Mouse (Mus musculus) left cerebral cortex, adult 8-10 months (tissue): ENCODE data around the gene Fam219a. TPM values are rescaled to one million over a fixed set of nuclear protein-coding genes. Genes with fewer than 3 reads are reported as not detected.
A peak's percentile ranks its signal among the peaks of the same experiment; 100 is the strongest.

Experiments
- DNase-seq, 2 experiments: peaks; one replicate each; pipeline ENCODE4 v3.0.0; 2022; ENCODE audit warnings: low spot score in 2 of 2
- total RNA-seq, 4 experiments: library from RNA; stranded (reverse); gene quantifications; 2 replicates each; pipeline ENCODE4 v1.2.4; 2022

The Fam219a gene
- total RNA-seq, 4 experiments from 2014 or later, result 201 to 205 (median 202) TPM

GRCm38 (mm10) chr4:41554994-41555663 is 14.2 kb downstream of the Fam219a start:
- no peak for DNase-seq

GRCm38 (mm10) chr4:41553116-41553515 is 16.2 kb downstream of the Fam219a start:
- DNase-seq, result no peak

- DNase-seq, result peak; percentile 51 to 73
Observed at GRCm38 (mm10) chr4:41552529-41552928, 16.8 kb downstream of the Fam219a start.

DNA sequence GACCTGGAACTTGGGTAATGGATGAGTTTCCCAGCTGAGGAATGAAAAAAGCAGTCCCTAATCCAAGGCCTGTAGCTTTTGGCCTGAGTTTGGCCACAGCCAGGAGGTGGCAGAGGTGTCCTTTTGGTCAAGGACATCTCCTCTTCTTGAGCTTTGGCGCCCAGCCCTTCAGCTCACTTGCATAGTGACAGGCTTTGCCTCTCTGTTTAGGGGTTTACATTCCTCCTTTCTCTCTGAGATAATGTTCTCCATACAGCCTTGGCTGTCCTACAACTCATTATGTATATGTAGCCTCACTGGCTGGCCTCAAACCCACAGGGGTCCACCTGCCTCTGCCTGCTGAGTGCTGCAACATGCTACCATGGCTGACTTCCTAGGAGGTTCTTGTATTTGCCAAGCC is 22.3 kb downstream of the Fam219a start:
- DNase-seq, result no peak

- DNase-seq, result peak in 1 of 2 experiments; percentile 32
Observed at GRCm38 (mm10) chr4:41545985-41546384, 23.4 kb downstream of the Fam219a start.

- no peak for DNase-seq
Observed at GRCm38 (mm10) chr4:41542136-41542535, 27.2 kb downstream of the Fam219a start.

DNA sequence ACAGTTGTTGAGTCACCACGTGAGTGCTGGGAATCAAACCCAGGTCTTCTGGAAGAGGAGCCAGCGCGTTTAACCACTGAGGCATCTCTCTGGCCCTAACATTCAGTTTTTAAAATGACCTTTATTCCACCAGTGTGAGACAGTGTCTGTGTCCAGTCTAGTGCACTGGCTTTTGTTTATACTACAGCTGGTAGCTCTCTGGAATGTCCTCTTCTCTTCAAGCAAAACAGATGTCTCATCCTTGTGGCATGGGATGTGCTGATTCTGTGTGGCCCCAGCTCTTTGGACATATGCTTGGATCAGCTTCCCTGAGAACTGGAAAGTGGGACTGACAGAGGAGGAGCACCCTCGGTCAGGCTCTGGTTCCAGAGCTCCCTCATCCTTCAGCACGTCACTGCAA is 34.5 kb downstream of the Fam219a start:
- DNase-seq, result no peak

- DNase-seq, result no peak
Observed at GRCm38 (mm10) chr4:41532420-41532819, 36.9 kb downstream of the Fam219a start.

- no peak for DNase-seq
Observed at GRCm38 (mm10) chr4:41527996-41528395, 41.3 kb downstream of the Fam219a start.

GRCm38 (mm10) chr4:41527076-41527475 is 42.3 kb downstream of the Fam219a start:
- no peak for DNase-seq

- no peak for DNase-seq
Observed at GRCm38 (mm10) chr4:41526553-41526952, 42.8 kb downstream of the Fam219a start.

- no peak for DNase-seq
Observed at GRCm38 (mm10) chr4:41524829-41525228, 44.5 kb downstream of the Fam219a start.

DNA sequence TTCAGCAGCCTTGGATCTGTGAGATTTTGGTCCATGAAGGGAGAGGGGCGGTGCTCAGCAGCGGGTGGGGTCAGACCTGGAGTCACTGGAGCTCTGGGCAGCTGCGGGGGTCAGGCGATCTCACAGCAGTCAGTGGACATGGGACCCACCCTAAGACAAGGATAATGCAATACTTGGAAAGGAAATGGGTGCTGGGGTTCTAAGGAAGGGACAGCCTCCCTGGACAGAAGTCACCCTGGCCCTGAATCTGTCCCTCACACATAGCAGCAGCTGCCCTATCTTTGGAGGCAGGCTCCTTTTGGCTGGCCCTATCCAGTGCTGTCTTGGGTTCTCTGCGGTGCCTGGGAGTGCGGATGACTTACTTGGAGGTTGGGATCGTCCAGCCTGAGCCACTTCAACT is 45.5 kb downstream of the Fam219a start:
- no peak for DNase-seq

DNA sequence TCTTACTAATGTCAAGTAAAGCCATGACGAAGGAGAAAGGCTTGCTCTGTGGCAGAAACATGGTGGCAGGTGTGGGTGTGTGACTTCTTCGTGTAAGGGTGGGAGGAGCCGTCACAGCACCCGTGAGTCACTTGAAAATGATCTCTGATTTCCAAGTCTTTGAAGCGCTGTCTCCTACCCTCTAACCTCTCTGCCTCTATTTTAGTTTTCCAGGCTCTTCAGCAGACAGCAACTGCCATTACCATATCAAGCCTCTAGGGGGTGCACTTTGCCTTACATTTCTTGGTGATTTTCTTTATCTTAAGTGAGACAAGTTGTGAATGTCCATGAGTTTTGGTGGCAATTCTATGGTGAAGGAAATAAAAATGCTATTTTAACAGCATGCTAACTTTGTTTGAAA is 46.5 kb downstream of the Fam219a start:
- no peak for DNase-seq

- no peak for DNase-seq
Observed at GRCm38 (mm10) chr4:41522136-41522535, 47.2 kb downstream of the Fam219a start.

GRCm38 (mm10) chr4:41520641-41521040 is 48.7 kb downstream of the Fam219a start:
- DNase-seq, result no peak

DNA sequence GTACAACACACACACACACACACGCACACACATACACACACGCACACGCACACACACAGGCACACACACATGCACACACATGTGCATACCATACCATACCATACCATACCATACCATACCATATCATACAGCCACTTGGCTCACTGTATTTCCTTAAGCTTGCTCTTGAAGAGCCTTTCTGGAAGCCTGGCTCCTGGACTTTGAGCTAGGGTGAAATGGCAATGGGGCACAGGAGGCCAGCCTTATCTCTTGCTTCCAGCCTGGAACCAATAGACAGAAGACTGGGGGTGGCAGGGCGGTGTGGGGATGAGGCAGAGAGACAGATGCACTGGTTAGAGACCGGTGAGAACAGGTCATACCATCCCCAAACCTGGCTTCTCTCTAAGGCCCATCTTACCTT is 50.1 kb downstream of the Fam219a start:
- DNase-seq, result no peak

- DNase-seq, result no peak
Observed at GRCm38 (mm10) chr4:41518349-41518748, 51.0 kb downstream of the Fam219a start.

GRCm38 (mm10) chr4:41517233-41517632 is 52.1 kb downstream of the Fam219a start, which contains the start of gene 1110017D15Rik:
1110017D15Rik (minus strand) TSS chr4:41517333.
- DNase-seq, result no peak

- DNase-seq, result no peak
Observed at GRCm38 (mm10) chr4:41513714-41514113, 55.6 kb downstream of the Fam219a start.

GRCm38 (mm10) chr4:41513309-41513708 is 56.0 kb downstream of the Fam219a start:
- no peak for DNase-seq

DNA sequence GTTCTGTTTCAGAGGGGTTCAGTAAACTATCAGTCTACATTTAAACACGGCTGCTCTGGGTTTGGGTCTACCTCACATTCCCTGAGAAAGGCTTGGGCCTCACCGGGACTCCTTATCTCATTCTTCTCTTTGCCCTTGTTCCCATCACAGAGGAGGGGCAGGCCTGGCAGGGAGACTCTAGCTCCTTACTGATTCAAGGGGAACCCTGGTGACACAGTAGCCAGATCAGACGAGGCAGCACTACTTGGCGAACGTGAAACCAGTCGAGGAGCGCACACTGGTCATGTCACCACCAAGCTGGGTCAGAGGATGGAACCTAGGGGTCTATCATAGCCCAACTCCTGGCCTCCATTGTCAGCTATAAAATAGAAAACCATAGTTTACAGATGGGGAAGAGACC is 61.3 kb downstream of the Fam219a start:
- no peak for DNase-seq

GRCm38 (mm10) chr4:41507326-41507924 is 61.9 kb downstream of the Fam219a start:
- no peak for DNase-seq
